Mouse (Mus musculus): ENCODE results near the gene Mia. TPM values are rescaled to one million over a fixed set of nuclear protein-coding genes. Genes with fewer than 3 reads are reported as not detected.

Mia gene
- 2.4 and 6.3 TPM in 2 replicates for polyA plus RNA-seq (2014; fragmentation: Nextera tagmentation; extraction: Ambion mirVana)

- no peak within 1 kb of the TSS for H3K4me2 ChIP-seq (replicated peaks; ENCODE audit: low read depth, low read length)
- no peak within 1 kb of the TSS for H3K9ac ChIP-seq (replicated peaks; ENCODE audit: low read depth, low read length)
- ATAC-seq (ENCODE audit: insufficient number of reproducible peaks, insufficient read depth, low FRiP score, low read depth) = no peak
- no peaks in the 10 kb centered on the region for H3K27me3 ChIP-seq (ENCODE audit: control insufficient read depth, insufficient read depth, low read length)
- H3K4me1 ChIP-seq (ENCODE audit: control insufficient read depth, insufficient read depth, low read length) = no peaks in the 10 kb centered on the region
- H3K4me3 ChIP-seq (ENCODE audit: low read depth, low read length) = no peak within 1 kb of the TSS
- peak within 1 kb of the TSS; percentile 52; the same call in 1 of the 2 replicates for H3K27ac ChIP-seq (ENCODE audit: low read length)
- 66% methylated on average over 14 of the region's 14 CpGs for WGBS
- H3K9me3 ChIP-seq (ENCODE audit: control insufficient read depth, low read depth, low read length) = no peaks in the 10 kb centered on the region
- H3K36me3 ChIP-seq (ENCODE audit: control insufficient read depth, insufficient read depth, low read length) = peaks cover 26% of the 10 kb centered on the region
Measured at GRCm38 (mm10) chr7:27180837-27181695, at the start of gene Mia, which contains the start of gene Gm21983. TSS of gene Mia (minus strand) at chr7:27181157. TSS of gene Gm21983 (minus strand) at chr7:27181086.

- Histone ChIP-seq H3K27me3 (ENCODE audit: control insufficient read depth, insufficient read depth, low read length) (no peaks in the 10 kb centered on the region), H3K4me1 (ENCODE audit: control insufficient read depth, insufficient read depth, low read length) (peaks cover 42% of the 10 kb centered on the region)
Measured at GRCm38 (mm10) chr7:27228865-27229264, 47.9 kb upstream of the Mia start.

DNA sequence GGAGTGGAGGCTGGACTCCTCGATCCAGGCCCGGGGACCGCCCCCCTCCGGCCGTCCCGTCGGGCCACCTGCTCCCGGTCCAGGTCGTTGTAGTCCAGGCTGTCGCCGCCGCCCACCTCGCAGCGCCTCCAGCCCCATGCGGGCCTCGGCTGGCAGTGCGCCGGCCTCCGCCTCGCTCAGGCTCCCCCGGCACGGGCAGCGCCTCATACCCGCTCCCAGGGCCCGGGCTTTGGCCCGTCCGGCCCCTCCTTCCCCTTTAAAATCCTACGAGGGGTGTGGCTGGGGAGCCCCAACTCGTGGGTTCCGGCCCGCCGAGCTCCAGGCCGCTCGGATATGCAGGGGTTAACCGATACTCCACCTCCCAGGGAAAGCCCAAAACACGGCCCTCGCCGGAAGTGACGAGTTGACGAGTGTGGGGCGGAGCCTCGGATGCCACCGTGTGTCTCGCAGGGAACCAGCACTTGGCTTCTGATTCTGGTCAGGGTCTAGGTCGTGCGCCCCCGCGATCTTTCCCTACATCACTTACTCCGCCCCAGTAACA, 47.4 kb upstream of the Mia start, which contains the start of gene Itpkc:
Gene Itpkc, minus strand, starts transcription at position 381 of the 541 bp plus-strand sequence.
- Histone ChIP-seq H3K9ac (replicated peaks; ENCODE audit: low read depth, low read length) (peak within 1 kb of the TSS; percentile 78), H3K4me2 (replicated peaks; ENCODE audit: low read depth, low read length) (peak within 1 kb of the TSS; percentile 68), H3K4me3 (ENCODE audit: low read depth, low read length) (peak within 1 kb of the TSS; percentile 81), H3K27ac (ENCODE audit: low read length) (peak within 1 kb of the TSS; percentile 88), H3K4me1 (ENCODE audit: control insufficient read depth, insufficient read depth, low read length) (peaks cover 41% of the 10 kb centered on the region), H3K36me3 (ENCODE audit: control insufficient read depth, insufficient read depth, low read length) (no peaks in the 10 kb centered on the region), H3K27me3 (ENCODE audit: control insufficient read depth, insufficient read depth, low read length) (no peaks in the 10 kb centered on the region), H3K9me3 (ENCODE audit: control insufficient read depth, low read depth, low read length) (no peaks in the 10 kb centered on the region)
- peak; percentile 80 for ATAC-seq (ENCODE audit: insufficient number of reproducible peaks, insufficient read depth, low FRiP score, low read depth)
- WGBS = under 1% methylated on average over 49 of the region's 49 CpGs

More at GRCm38 (mm10) chr7:27228865-27229264, 47.9 kb upstream of the Mia start:
- ATAC-seq (ENCODE audit: insufficient number of reproducible peaks, insufficient read depth, low FRiP score, low read depth) = no peak
- H3K36me3 ChIP-seq (ENCODE audit: control insufficient read depth, insufficient read depth, low read length) = no peaks in the 10 kb centered on the region
- H3K4me3 ChIP-seq (ENCODE audit: low read depth, low read length) = peak overlapping the region; percentile 81
- peak overlapping the region; percentile 28; the same call in 1 of the 2 replicates for H3K9ac ChIP-seq (replicated peaks; ENCODE audit: low read depth, low read length)
- H3K9me3 ChIP-seq (ENCODE audit: control insufficient read depth, low read depth, low read length) = no peaks in the 10 kb centered on the region
- H3K4me2 ChIP-seq (replicated peaks; ENCODE audit: low read depth, low read length) = peak overlapping the region; percentile 68
- H3K27ac ChIP-seq (ENCODE audit: low read length) = peak overlapping the region; percentile 88
- 16% methylated on average over 6 of the region's 6 CpGs for WGBS

DNA sequence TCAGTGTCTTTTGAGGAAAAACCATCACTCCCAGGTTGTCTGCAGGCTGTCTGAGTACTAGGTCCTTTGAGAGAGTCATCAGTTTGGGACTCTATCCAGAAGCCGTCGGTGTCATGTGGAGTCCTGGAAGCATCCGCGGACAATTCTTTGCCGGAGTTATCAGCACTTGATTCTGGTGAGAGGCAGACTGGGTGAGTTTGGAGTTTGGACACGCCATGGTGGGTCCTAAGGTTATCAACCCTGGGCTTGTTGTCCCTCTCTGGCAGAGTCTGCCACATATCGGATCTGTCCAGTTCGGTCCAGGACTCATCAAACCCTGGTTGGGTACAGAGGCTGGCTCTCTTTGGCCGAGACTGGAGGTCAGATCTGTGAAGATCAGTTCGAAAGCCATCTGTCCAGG, 46.7 kb upstream of the Mia start:
- peak overlapping the region; percentile 78 for H3K9ac ChIP-seq (replicated peaks; ENCODE audit: low read depth, low read length)
- no peak for ATAC-seq (ENCODE audit: insufficient number of reproducible peaks, insufficient read depth, low FRiP score, low read depth)
- H3K27ac ChIP-seq (ENCODE audit: low read length) = peak overlapping the region; percentile 88; the same call in 1 of the 2 replicates
- 2% methylated on average over 10 of the region's 10 CpGs for WGBS
- peaks cover 41% of the 10 kb centered on the region for H3K4me1 ChIP-seq (ENCODE audit: control insufficient read depth, insufficient read depth, low read length)
- no peaks in the 10 kb centered on the region for H3K9me3 ChIP-seq (ENCODE audit: control insufficient read depth, low read depth, low read length)
- H3K36me3 ChIP-seq (ENCODE audit: control insufficient read depth, insufficient read depth, low read length) = no peaks in the 10 kb centered on the region
- peak overlapping the region; percentile 68 for H3K4me2 ChIP-seq (replicated peaks; ENCODE audit: low read depth, low read length)
- H3K27me3 ChIP-seq (ENCODE audit: control insufficient read depth, insufficient read depth, low read length) = no peaks in the 10 kb centered on the region
- H3K4me3 ChIP-seq (ENCODE audit: low read depth, low read length) = peak overlapping the region; percentile 81

DNA sequence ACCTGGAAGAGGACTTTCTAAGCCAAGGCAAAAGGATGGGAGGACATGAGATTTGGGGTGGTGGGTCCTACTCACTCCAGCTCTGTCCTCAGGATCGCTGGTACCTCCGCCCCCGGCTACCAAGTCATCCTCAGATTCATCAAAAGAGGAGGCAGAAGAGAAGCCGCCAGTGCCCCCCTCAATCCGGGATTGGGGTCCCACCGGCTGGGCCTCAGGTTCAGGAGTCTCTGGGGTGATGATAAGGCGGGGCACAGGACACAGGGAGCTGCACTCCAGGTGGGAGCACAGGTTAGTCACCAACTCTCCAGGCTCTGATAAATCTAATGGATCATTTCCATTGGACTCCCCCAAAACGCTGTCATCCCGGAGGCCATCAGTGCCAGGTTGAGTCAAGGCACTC, 46.3 kb upstream of the Mia start:
- 22% methylated on average over 9 of the region's 9 CpGs for WGBS
- H3K27me3 ChIP-seq (ENCODE audit: control insufficient read depth, insufficient read depth, low read length) = no peaks in the 10 kb centered on the region
- H3K9ac ChIP-seq (replicated peaks; ENCODE audit: low read depth, low read length) = peak overlapping the region; percentile 78; the same call in 1 of the 2 replicates
- H3K27ac ChIP-seq (ENCODE audit: low read length) = no peak overlapping the region
- peak overlapping the region; percentile 68 for H3K4me2 ChIP-seq (replicated peaks; ENCODE audit: low read depth, low read length)
- peak overlapping the region; percentile 81 for H3K4me3 ChIP-seq (ENCODE audit: low read depth, low read length)
- H3K4me1 ChIP-seq (ENCODE audit: control insufficient read depth, insufficient read depth, low read length) = peaks cover 41% of the 10 kb centered on the region
- ATAC-seq (ENCODE audit: insufficient number of reproducible peaks, insufficient read depth, low FRiP score, low read depth) = no peak
- no peaks in the 10 kb centered on the region for H3K9me3 ChIP-seq (ENCODE audit: control insufficient read depth, low read depth, low read length)
- no peaks in the 10 kb centered on the region for H3K36me3 ChIP-seq (ENCODE audit: control insufficient read depth, insufficient read depth, low read length)

- peak overlapping the region; percentile 2; the same call in 1 of the 2 replicates for H3K4me3 ChIP-seq (ENCODE audit: low read depth, low read length)
- no peaks in the 10 kb centered on the region for H3K27me3 ChIP-seq (ENCODE audit: control insufficient read depth, insufficient read depth, low read length)
- no peaks in the 10 kb centered on the region for H3K9me3 ChIP-seq (ENCODE audit: control insufficient read depth, low read depth, low read length)
- H3K36me3 ChIP-seq (ENCODE audit: control insufficient read depth, insufficient read depth, low read length) = no peaks in the 10 kb centered on the region
- 57% methylated on average over 11 of the region's 11 CpGs for WGBS
- H3K27ac ChIP-seq (ENCODE audit: low read length) = peak overlapping the region; percentile 6; the same call in 1 of the 2 replicates
- H3K4me2 ChIP-seq (replicated peaks; ENCODE audit: low read depth, low read length) = peak overlapping the region; percentile 68
- H3K4me1 ChIP-seq (ENCODE audit: control insufficient read depth, insufficient read depth, low read length) = peaks cover 41% of the 10 kb centered on the region
- ATAC-seq (ENCODE audit: insufficient number of reproducible peaks, insufficient read depth, low FRiP score, low read depth) = peak; percentile 38; the same call in 1 of the 2 replicates
- no peak overlapping the region for H3K9ac ChIP-seq (replicated peaks; ENCODE audit: low read depth, low read length)
Measured at GRCm38 (mm10) chr7:27224877-27225575, 44.1 kb upstream of the Mia start.

GRCm38 (mm10) chr7:27222538-27222937, 41.6 kb upstream of the Mia start:
- ATAC-seq (ENCODE audit: insufficient number of reproducible peaks, insufficient read depth, low FRiP score, low read depth) = no peak
- Histone ChIP-seq H3K36me3 (ENCODE audit: control insufficient read depth, insufficient read depth, low read length) (no peaks in the 10 kb centered on the region), H3K4me2 (replicated peaks; ENCODE audit: low read depth, low read length) (no peak overlapping the region), H3K4me1 (ENCODE audit: control insufficient read depth, insufficient read depth, low read length) (peaks cover 40% of the 10 kb centered on the region), H3K27ac (ENCODE audit: low read length) (no peak overlapping the region), H3K9me3 (ENCODE audit: control insufficient read depth, low read depth, low read length) (no peaks in the 10 kb centered on the region), H3K4me3 (ENCODE audit: low read depth, low read length) (no peak overlapping the region), H3K9ac (replicated peaks; ENCODE audit: low read depth, low read length) (no peak overlapping the region), H3K27me3 (ENCODE audit: control insufficient read depth, insufficient read depth, low read length) (no peaks in the 10 kb centered on the region)
- 59% methylated on average over 1 of the region's 1 CpGs for WGBS

DNA sequence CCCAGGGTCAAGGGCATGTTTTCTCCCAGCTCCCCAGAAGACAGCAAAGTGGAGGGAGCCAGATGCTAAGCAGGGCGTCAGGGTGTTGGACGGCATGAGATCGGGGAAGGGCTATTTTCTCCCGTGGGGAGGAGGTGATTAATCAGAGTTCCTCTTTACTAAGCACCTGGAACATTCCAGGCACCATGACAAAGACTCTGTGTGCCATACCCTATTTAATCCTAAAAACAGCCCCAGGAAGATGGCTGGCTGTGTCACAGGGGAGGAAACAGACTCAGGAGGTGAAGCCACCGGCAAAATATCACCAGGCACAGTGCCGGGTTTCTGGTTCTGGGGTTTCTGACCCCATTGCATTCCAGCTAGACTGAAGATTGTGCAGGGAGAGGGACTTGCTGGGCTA, 41.0 kb upstream of the Mia start:
- peaks cover 34% of the 10 kb centered on the region for H3K4me1 ChIP-seq (ENCODE audit: control insufficient read depth, insufficient read depth, low read length)
- no peak for ATAC-seq (ENCODE audit: insufficient number of reproducible peaks, insufficient read depth, low FRiP score, low read depth)
- no peak overlapping the region for H3K27ac ChIP-seq (ENCODE audit: low read length)
- no peak overlapping the region for H3K4me2 ChIP-seq (replicated peaks; ENCODE audit: low read depth, low read length)
- H3K27me3 ChIP-seq (ENCODE audit: control insufficient read depth, insufficient read depth, low read length) = no peaks in the 10 kb centered on the region
- no peak overlapping the region for H3K4me3 ChIP-seq (ENCODE audit: low read depth, low read length)
- no peak overlapping the region for H3K9ac ChIP-seq (replicated peaks; ENCODE audit: low read depth, low read length)
- no peaks in the 10 kb centered on the region for H3K9me3 ChIP-seq (ENCODE audit: control insufficient read depth, low read depth, low read length)
- WGBS = 66% methylated on average over 6 of the region's 6 CpGs
- H3K36me3 ChIP-seq (ENCODE audit: control insufficient read depth, insufficient read depth, low read length) = no peaks in the 10 kb centered on the region

All from stomach, embryonic 14.5 days (tissue).